Mouse (Mus musculus): ENCODE measurements around the gene Slc37a4. TPM values are rescaled to one million over a fixed set of nuclear protein-coding genes. Genes with fewer than 3 reads are reported as not detected.
"Not testable (repeated sequence)": the region's sequence is repeated elsewhere in the genome, so short reads cannot be mapped to it uniquely, and the experiment has no call there.

The Slc37a4 gene
- total RNA-seq (2014; fragmentation: Nextera tagmentation) (32.3 and 35.5 TPM in 2 replicates), total RNA-seq (2017) (33.5 and 34.2 TPM in 2 replicates)

- ATAC-seq (replicated peaks; ENCODE audit: poor library complexity, severe bottlenecking), result peak; percentile 97
Observed at GRCm38 (mm10) chr9:44396684-44397411, at the start of gene Slc37a4. Slc37a4 (plus strand) TSS chr9:44396852.

GRCm38 (mm10) chr9:44347166-44347565 lies 49.5 kb upstream of the Slc37a4 start:
- ATAC-seq (replicated peaks; ENCODE audit: poor library complexity, severe bottlenecking), result no peak

- ATAC-seq (replicated peaks; ENCODE audit: poor library complexity, severe bottlenecking), result no peak
Observed at GRCm38 (mm10) chr9:44347621-44348020, 49.0 kb upstream of the Slc37a4 start.

DNA sequence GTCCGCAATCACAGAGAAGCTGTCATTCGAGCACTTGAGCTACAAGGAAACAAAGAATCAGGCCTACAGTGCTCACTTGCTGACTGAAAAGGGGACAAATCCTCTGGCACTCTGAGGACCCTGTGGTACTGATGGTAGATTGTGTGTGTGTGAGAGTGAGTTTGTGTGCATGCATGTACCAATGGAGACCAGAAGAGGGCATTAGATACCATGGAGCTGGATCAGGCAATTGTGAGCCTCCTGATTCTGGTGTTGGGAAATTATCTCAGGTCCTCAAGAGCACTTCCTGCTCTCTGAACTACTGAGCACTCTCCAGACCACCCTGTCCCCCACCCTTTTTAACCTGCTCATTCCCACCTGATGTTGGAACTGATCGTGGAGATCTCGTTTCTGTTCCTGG lies 48.1 kb upstream of the Slc37a4 start:
- 0 out of 2 replicates have a peak, but pooled peaks have one; percentile 8 for ATAC-seq (replicated peaks; ENCODE audit: poor library complexity, severe bottlenecking)

DNA sequence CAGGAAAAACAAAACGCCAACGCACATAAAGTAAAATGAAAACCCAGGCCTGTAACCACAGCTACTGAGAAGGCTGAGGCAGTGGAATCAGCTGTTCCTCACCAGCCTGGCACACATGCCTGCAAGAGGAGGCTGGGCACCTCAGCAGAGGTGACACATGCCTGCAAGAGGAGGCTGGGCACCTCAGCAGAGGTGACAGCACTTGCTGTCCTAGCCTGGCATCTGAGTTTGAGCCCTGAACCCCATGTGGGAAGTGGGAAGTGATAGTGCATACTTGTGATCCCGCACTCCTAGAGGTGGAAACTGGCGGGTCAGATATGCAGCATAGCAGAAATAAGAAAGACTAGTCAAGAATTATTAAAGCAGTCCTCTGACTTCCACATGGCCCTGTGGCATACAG lies 45.3 kb upstream of the Slc37a4 start:
- no peak for ATAC-seq (replicated peaks; ENCODE audit: poor library complexity, severe bottlenecking)

GRCm38 (mm10) chr9:44352337-44352736 lies 44.3 kb upstream of the Slc37a4 start:
- ATAC-seq (replicated peaks; ENCODE audit: poor library complexity, severe bottlenecking), result no peak

- no peak for ATAC-seq (replicated peaks; ENCODE audit: poor library complexity, severe bottlenecking)
Observed at GRCm38 (mm10) chr9:44353142-44353541, 43.5 kb upstream of the Slc37a4 start.

DNA sequence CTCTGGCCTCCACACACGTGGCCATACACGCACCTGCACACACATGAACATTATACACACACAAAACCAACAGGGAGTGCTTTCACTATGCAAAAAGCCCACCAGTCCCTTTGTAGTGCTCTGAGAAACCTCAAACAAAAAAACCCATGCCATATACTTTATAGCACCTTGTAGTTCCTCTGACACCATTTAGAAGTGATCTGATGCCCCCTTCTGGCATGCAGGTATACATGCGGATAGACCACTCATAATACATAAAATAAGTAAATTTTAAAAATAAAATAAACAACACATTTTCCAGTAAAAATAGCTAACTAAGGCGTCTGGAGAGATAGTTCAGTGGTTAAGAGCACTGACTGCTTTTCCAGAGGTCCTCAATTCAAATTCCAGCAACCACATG lies 39.4 kb upstream of the Slc37a4 start:
- 0 out of 2 replicates have a peak, but pooled peaks have one; percentile 36 for ATAC-seq (replicated peaks; ENCODE audit: poor library complexity, severe bottlenecking)

- ATAC-seq (replicated peaks; ENCODE audit: poor library complexity, severe bottlenecking), result peak; percentile 94
Observed at GRCm38 (mm10) chr9:44361190-44361917, 35.3 kb upstream of the Slc37a4 start, which contains the start of gene Vps11. Vps11 (minus strand) TSS chr9:44361670.

- not testable (repeated sequence) for ATAC-seq (replicated peaks; ENCODE audit: poor library complexity, severe bottlenecking)
Observed at GRCm38 (mm10) chr9:44361931-44362330, 34.7 kb upstream of the Slc37a4 start.

DNA sequence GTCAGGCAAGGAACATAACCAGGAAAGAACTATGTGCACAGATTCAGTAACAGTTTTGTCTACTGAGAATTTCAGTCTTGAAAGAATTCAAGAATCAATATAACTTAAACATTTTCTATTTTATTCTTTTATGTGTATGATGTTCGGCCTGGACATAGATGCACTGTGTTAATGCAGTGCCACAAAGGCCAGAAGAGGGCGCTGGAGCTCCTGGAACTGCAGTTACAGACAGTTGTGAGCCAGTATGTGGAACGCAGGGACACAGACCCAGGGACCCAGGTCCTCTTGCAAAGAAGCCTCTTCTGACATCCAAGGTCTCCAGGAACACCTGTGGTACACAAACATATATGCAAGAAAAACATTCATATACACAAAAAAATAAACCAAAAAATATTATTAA lies 32.2 kb upstream of the Slc37a4 start:
- 0 out of 2 replicates have a peak, but pooled peaks have one; percentile 39 for ATAC-seq (replicated peaks; ENCODE audit: poor library complexity, severe bottlenecking)

GRCm38 (mm10) chr9:44373386-44373785 lies 23.3 kb upstream of the Slc37a4 start:
- no peak for ATAC-seq (replicated peaks; ENCODE audit: poor library complexity, severe bottlenecking)

DNA sequence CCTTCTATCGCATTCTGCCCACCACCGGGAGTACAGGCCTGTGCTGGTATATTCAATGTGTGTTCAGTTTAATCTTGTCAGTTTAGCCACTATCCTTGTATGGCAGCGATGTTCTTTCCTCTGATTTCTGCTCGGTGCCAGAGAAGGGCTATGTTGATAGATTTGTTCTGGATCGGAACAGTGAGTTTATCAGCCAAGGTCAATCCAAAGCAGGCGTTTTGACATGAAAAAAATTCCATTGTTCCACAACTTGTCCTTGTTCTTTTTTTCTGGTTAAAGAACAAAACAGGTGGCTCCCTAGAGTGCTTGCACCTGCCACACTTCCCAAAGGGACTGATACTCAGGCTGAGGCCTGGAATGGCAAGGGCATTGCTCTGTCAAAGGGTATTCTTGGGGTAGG lies 20.5 kb upstream of the Slc37a4 start:
- no peak for ATAC-seq (replicated peaks; ENCODE audit: poor library complexity, severe bottlenecking)

DNA sequence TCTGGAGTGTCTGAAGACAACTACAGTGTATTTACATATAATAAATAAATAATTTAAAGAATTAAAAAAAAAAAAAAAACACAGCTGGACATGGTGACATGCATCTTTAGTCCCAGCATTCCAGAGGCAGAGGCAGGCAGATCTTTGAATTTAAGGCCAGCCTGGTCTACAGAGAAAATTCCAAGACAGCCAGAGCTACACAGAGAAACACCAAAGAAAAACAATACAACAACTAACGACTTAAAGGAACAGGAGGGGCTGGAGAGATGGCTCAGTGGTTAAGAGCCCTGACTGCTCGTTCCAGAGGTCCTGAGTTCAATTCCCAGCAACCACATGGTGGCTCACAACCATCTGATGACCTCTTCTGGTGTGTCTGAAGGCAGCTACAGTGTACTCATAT lies 19.3 kb upstream of the Slc37a4 start:
- not testable (repeated sequence) for ATAC-seq (replicated peaks; ENCODE audit: poor library complexity, severe bottlenecking)

DNA sequence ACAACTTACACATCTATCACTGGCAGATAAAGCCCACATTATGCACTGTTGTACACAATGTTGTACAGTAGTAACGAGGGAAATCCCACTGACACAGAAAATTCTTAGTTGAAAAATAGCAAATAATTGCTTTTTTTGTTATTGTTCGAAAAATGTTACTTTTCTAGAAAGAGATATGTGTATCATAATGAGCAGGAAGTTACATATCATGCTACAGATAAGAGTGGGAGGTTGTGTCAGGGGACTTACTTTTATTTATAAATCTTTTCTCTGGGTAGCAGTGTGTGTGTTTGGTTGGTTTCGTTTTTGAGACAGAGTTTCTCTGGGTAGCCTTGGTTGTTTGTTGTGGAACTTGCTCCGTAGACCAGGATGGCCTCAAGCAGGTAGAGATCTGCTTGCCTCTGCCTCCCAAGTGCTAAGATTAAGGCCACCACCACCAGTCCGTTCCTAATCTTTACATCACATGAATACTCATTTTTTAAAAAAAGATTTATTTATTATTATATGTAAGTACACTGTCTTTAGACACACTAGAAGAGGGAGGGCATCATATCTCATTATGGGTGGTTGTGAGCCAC lies 18.4 kb upstream of the Slc37a4 start:
- ATAC-seq (replicated peaks; ENCODE audit: poor library complexity, severe bottlenecking), result no peak

- peak; percentile 92 for ATAC-seq (replicated peaks; ENCODE audit: poor library complexity, severe bottlenecking)
Observed at GRCm38 (mm10) chr9:44379054-44379834, 17.4 kb upstream of the Slc37a4 start, which contains the start of gene Hyou1. Hyou1 (plus strand) TSS chr9:44379490.

GRCm38 (mm10) chr9:44379862-44380261 lies 16.8 kb upstream of the Slc37a4 start:
- ATAC-seq (replicated peaks; ENCODE audit: poor library complexity, severe bottlenecking), result no peak

- no peak for ATAC-seq (replicated peaks; ENCODE audit: poor library complexity, severe bottlenecking)
Observed at GRCm38 (mm10) chr9:44384596-44384995, 12.1 kb upstream of the Slc37a4 start.

- no peak for ATAC-seq (replicated peaks; ENCODE audit: poor library complexity, severe bottlenecking)
Observed at GRCm38 (mm10) chr9:44387221-44387620, 9.4 kb upstream of the Slc37a4 start.

DNA sequence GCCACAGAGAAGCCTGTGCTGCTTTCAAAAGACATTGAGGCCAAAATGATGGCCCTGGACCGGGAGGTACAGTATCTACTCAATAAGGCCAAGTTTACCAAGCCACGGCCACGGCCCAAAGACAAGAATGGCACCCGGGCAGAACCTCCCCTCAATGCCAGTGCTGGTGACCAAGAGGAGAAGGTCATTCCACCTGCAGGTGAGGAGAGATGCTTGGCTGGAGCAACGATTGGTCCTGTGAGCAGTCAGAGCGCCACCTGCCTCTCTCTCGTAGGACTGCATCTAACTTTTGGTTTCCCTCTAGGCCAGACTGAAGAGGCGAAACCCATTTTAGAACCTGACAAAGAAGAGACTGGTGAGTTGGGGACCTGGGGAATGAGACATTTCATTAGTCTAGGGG lies 7.4 kb upstream of the Slc37a4 start:
- ATAC-seq (replicated peaks; ENCODE audit: poor library complexity, severe bottlenecking), result peak; percentile 54; the same call in 1 of the 2 replicates

Measured in granulocyte monocyte progenitor cell, adult 5-6 weeks (primary cell).